Mouse (Mus musculus): ENCODE results near the gene Raf1. TPM values are rescaled to one million over a fixed set of nuclear protein-coding genes. Genes with fewer than 3 reads are reported as not detected.

Gene Raf1
- polyA plus RNA-seq, 1 experiment from 2014 or later: 158 TPM

DNA sequence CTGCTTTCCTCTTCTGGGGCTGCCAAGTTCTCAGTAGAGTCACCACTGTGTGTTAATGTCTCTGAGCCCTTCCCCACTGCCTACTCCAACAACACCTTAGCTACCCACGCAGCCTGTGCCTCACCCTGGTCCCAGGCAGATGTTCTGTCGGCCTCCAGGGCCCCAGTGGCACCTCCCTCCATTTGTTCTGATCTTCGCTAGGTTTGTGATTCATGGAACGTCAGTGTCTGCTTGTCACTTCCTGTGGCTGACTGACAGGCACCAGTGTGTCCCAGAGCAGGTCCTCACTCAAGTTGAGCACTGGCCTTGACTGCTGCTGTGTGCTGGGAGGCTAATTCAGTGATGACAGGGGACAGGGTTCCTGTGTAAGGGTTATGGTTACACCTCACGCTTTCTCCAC is 99.0 kb downstream of the Raf1 start:
- H3K4me1 ChIP-seq (ENCODE audit: control insufficient read depth, insufficient read depth, low read length): no peaks in the 10 kb centered on the region
- no peak for ATAC-seq (ENCODE audit: insufficient read depth, low FRiP score, low TSS enrichment)
- H3K9me3 ChIP-seq (ENCODE audit: control insufficient read depth, low read length): no peaks in the 10 kb centered on the region
- no peak overlapping the region for H3K27ac ChIP-seq (ENCODE audit: low read depth, low read length)
- 87% methylated on average over 5 of the region's 5 CpGs for WGBS
- no peak overlapping the region for H3K4me2 ChIP-seq (ENCODE audit: low read depth)
- no peak overlapping the region for H3K9ac ChIP-seq (ENCODE audit: low read length)
- peaks cover 6% of the 10 kb centered on the region; the same call in 1 of the 2 replicates for H3K36me3 ChIP-seq (ENCODE audit: control insufficient read depth, insufficient read depth, low read length)
- no peak for DNase-seq (ENCODE audit: low spot score)
- no peak overlapping the region for H3K4me3 ChIP-seq (ENCODE audit: low read depth, low read length)
- no peaks in the 10 kb centered on the region for H3K27me3 ChIP-seq (ENCODE audit: control insufficient read depth, insufficient read depth, low read length)

DNA sequence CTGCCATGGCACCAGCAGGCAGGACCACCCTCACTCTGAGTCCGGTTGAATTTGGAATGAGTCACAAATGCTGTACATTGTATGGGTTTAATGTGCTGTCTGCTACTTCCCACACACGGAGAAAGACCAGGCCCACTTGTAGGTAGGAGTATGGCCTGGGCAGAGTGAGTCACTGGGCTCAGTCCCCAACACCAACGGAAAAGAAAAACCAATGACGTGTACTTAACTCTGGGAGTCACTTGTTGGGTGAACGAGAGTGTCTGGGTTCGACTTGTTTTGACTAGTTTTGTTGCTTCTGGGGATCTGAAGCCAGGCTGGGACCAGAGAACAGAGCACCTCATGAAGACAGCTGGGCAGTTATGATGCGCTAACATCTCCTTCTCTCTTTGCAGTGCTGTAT is 102.3 kb downstream of the Raf1 start:
- no peak for ATAC-seq (ENCODE audit: insufficient read depth, low FRiP score, low TSS enrichment)
- no peaks in the 10 kb centered on the region for H3K4me1 ChIP-seq (ENCODE audit: control insufficient read depth, insufficient read depth, low read length)
- H3K36me3 ChIP-seq (ENCODE audit: control insufficient read depth, insufficient read depth, low read length): peaks cover 6% of the 10 kb centered on the region
- no peak overlapping the region for H3K9ac ChIP-seq (ENCODE audit: low read length)
- no peak overlapping the region for H3K4me2 ChIP-seq (ENCODE audit: low read depth)
- DNase-seq (ENCODE audit: low spot score): no peak
- no peaks in the 10 kb centered on the region for H3K9me3 ChIP-seq (ENCODE audit: control insufficient read depth, low read length)
- H3K27ac ChIP-seq (ENCODE audit: low read depth, low read length): no peak overlapping the region
- H3K27me3 ChIP-seq (ENCODE audit: control insufficient read depth, insufficient read depth, low read length): no peaks in the 10 kb centered on the region
- 87% methylated on average over 7 of the region's 7 CpGs for WGBS
- H3K4me3 ChIP-seq (ENCODE audit: low read depth, low read length): no peak overlapping the region

Other genes starting within 250 kb of the Raf1 start
- 30.5 and 31.5 TPM in 2 replicates for gene Tsen2, start 132.0 kb downstream of the Raf1 start, polyA plus RNA-seq (2014; fragmentation: Nextera tagmentation; extraction: Ambion mirVana)
- gene Mkrn2os, start 84.1 kb downstream of the Raf1 start, polyA plus RNA-seq (2014; fragmentation: Nextera tagmentation; extraction: Ambion mirVana): 0.12 TPM in 1 of 2 replicates, not detected in the other
- 29.2 and 33.1 TPM in 2 replicates for gene Mkrn2, start 74.7 kb downstream of the Raf1 start, polyA plus RNA-seq (2014; fragmentation: Nextera tagmentation; extraction: Ambion mirVana)
- 2.0 and 2.3 TPM in 2 replicates for gene Tmem40, start 85.8 kb upstream of the Raf1 start, polyA plus RNA-seq (2014; fragmentation: Nextera tagmentation; extraction: Ambion mirVana)
- 37.7 and 37.9 TPM in 2 replicates for gene Cand2, start 97.9 kb upstream of the Raf1 start, polyA plus RNA-seq (2014; fragmentation: Nextera tagmentation; extraction: Ambion mirVana)
- gene Rpl32, start 132.1 kb upstream of the Raf1 start, polyA plus RNA-seq (2014; fragmentation: Nextera tagmentation; extraction: Ambion mirVana): 1,610 and 1,750 TPM in 2 replicates
- gene Efcab12, start 161.8 kb upstream of the Raf1 start, polyA plus RNA-seq (2014; fragmentation: Nextera tagmentation; extraction: Ambion mirVana): 0.80 and 1.4 TPM in 2 replicates
- 19.7 and 20.8 TPM in 2 replicates for gene Mbd4, start 176.7 kb upstream of the Raf1 start, polyA plus RNA-seq (2014; fragmentation: Nextera tagmentation; extraction: Ambion mirVana)
- gene Ift122, start 176.8 kb upstream of the Raf1 start, polyA plus RNA-seq (2014; fragmentation: Nextera tagmentation; extraction: Ambion mirVana): 24.4 and 31.6 TPM in 2 replicates

Measured in neural tube, embryonic 11.5 days (tissue).